Mouse (Mus musculus): ENCODE measurements around the gene Hoxd12. TPM values are rescaled to one million over a fixed set of nuclear protein-coding genes. Genes with fewer than 3 reads are reported as not detected.
A peak's percentile ranks its signal among the peaks of the same experiment; 100 is the strongest.

Hoxd12 gene
- polyA plus RNA-seq, 1 experiment from 2014 or later = 0.49 TPM

DNA sequence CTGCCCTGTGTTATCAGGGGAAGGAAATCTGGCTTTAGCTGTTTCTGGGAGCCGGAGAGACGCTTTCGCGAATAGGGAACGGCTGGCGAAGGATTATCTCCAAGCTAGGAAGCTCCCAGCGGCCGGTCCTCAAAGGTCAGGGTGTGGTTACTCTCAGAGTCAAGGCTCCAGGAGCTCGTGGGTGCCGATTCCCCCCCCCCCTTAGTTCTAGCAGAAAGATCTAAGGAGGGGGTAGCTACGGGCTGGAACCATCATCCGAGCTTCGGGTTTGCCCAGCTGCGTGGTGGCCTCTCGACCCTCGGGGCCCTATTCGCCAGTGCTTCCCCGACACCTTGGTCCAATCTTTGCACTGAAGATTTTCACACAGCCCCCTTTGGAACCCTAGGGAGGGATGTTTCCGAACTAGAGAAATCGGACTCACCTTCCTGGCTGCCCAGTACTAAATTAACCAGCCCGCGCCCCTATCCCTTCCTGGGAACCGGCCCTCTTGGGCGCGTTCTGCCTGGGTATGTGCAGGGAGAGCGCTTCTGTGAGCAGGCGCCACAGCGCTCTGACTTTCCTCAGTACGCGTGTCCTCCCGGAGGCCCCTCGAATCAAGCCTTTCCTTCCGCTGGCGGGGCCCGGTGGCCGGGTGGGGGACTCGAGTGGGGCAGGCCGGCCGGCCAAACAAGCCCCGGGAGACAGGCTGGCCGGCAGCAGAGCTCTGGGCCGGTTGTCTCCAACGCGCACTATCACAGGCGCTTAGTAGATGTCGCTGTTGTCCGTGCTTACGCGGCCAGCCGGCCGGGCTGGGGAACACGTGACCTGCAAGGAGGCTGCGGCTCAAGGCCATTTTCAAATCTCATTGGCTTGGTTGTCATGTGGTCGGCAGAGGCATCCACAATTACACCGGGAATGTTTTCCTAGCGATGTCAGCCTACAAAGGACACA lies 16.5 kb downstream of the Hoxd12 start, which contains the start of gene Hoxd10:
TSS of gene Hoxd10 (plus strand) at position 903 of the 930 bp plus-strand sequence.
- no peak within 1 kb of the TSS; the same call in 1 of the 2 replicates for H3K4me3 ChIP-seq (ENCODE audit: low read depth, low read length)
- H3K9me3 ChIP-seq (ENCODE audit: control insufficient read depth, low read length) = no peaks in the 10 kb centered on the region
- H3K9ac ChIP-seq (ENCODE audit: low read depth, low read length) = no peak within 1 kb of the TSS
- H3K4me2 ChIP-seq = peak within 1 kb of the TSS; percentile 38
- WGBS = 1% methylated on average over 56 of the region's 56 CpGs
- no peak within 1 kb of the TSS for H3K27ac ChIP-seq (ENCODE audit: low read depth, low read length)
- H3K27me3 ChIP-seq (replicated peaks; ENCODE audit: control insufficient read depth, insufficient read depth, low read length) = peaks cover 99% of the 10 kb centered on the region
- no peak for ATAC-seq (replicated peaks; ENCODE audit: low FRiP score)
- DNase-seq (ENCODE audit: low spot score) = no peak
- H3K4me1 ChIP-seq (replicated peaks; ENCODE audit: control insufficient read depth, insufficient read depth, low read length) = no peaks in the 10 kb centered on the region
- no peaks in the 10 kb centered on the region for H3K36me3 ChIP-seq (ENCODE audit: control insufficient read depth, insufficient read depth, low read length)

DNA sequence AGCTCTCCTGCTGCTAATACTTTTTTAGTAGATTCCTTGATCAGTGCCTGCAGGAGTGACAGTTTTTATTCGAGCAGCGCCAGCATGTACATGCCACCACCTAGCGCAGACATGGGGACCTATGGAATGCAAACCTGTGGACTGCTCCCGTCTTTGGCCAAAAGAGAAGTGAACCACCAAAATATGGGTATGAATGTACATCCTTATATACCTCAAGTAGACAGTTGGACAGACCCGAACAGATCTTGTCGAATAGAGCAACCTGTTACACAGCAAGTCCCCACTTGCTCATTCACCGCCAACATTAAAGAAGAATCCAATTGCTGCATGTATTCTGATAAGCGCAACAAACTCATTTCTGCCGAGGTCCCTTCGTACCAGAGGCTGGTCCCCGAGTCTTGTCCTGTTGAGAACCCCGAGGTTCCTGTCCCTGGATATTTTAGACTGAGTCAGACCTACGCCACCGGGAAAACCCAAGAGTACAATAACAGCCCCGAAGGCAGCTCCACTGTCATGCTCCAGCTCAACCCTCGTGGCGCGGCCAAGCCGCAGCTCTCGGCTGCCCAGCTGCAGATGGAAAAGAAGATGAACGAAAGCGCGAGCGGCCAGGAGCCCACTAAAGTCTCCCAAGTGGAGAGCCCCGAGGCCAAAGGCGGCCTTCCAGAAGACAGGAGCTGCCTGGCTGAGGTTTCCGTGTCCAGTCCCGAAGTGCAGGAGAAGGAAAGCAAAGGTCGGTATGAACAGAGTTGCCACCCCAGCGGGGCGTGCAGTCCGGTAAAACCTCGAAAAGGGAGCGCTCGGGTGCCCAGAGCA lies 17.4 kb downstream of the Hoxd12 start:
- no peaks in the 10 kb centered on the region for H3K4me1 ChIP-seq (replicated peaks; ENCODE audit: control insufficient read depth, insufficient read depth, low read length)
- H3K9me3 ChIP-seq (ENCODE audit: control insufficient read depth, low read length) = no peaks in the 10 kb centered on the region
- H3K27me3 ChIP-seq (replicated peaks; ENCODE audit: control insufficient read depth, insufficient read depth, low read length) = peaks cover 99% of the 10 kb centered on the region
- 5% methylated on average over 35 of the region's 35 CpGs for WGBS
- no peaks in the 10 kb centered on the region for H3K36me3 ChIP-seq (ENCODE audit: control insufficient read depth, insufficient read depth, low read length)
- H3K27ac ChIP-seq (ENCODE audit: low read depth, low read length) = no peak overlapping the region
- no peak overlapping the region for H3K4me2 ChIP-seq
- DNase-seq (ENCODE audit: low spot score) (no peak), ATAC-seq (replicated peaks; ENCODE audit: low FRiP score) (no peak)
- no peak overlapping the region for H3K9ac ChIP-seq (ENCODE audit: low read depth, low read length)
- no peak overlapping the region for H3K4me3 ChIP-seq (ENCODE audit: low read depth, low read length)

DNA sequence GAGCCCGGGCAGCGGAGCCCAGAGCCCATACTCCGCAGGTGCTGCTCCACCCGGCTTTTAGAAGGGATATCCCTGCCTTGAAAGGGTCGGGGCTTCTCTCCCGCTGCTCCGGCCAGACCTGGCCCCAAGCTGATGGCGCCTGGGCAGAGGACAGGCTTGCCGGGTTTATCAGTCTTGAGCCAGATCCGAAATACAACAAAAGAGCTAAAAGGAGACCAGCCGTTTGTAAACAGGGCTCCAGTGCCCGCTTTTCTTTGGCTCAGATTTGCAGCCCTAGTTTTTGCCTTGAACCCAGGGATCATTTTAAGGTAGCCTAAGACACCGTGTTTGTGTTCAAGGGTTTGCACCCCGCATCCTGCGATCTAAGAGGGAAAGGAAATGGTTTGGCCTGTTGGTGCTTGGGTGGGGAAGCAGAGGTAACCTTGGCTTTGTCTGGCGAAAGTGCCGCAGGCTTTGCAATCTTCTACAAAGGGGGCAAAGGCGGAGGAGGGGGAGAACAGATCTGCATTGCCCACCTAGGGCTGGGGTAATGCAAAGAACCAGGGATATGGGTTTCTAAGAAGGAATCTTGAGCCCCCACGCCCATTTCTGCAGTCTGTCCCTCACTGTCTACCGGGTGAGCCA lies 18.1 kb downstream of the Hoxd12 start:
- H3K9me3 ChIP-seq (ENCODE audit: control insufficient read depth, low read length) = no peaks in the 10 kb centered on the region
- no peak overlapping the region for H3K4me2 ChIP-seq
- ATAC-seq (replicated peaks; ENCODE audit: low FRiP score) = no peak
- no peak overlapping the region for H3K9ac ChIP-seq (ENCODE audit: low read depth, low read length)
- H3K4me3 ChIP-seq (ENCODE audit: low read depth, low read length) = no peak overlapping the region
- DNase-seq (ENCODE audit: low spot score) = no peak
- peaks cover 99% of the 10 kb centered on the region for H3K27me3 ChIP-seq (replicated peaks; ENCODE audit: control insufficient read depth, insufficient read depth, low read length)
- no peaks in the 10 kb centered on the region for H3K4me1 ChIP-seq (replicated peaks; ENCODE audit: control insufficient read depth, insufficient read depth, low read length)
- H3K36me3 ChIP-seq (ENCODE audit: control insufficient read depth, insufficient read depth, low read length) = no peaks in the 10 kb centered on the region
- no peak overlapping the region for H3K27ac ChIP-seq (ENCODE audit: low read depth, low read length)
- 2% methylated on average over 20 of the region's 20 CpGs for WGBS

DNA sequence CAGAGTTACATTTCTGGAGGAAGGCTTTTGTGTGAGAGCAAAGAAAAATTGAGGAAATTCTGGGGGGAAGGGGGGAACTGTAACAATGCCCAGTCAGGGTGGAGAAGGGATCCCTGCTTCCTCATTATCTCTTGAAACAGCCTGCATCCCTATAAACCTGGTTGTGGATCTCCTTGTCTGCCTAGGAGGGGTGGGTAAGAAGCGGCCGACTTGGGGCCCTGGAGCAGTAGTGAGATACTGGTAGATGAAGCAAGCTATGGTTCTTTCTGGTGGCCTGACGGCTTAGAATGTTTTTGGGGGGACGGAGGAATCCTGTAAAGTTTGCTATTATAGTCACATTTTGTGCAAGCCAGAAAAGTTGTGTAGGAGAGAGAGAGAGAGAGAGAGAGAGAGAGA lies 18.6 kb downstream of the Hoxd12 start:
- no peak for ATAC-seq (replicated peaks; ENCODE audit: low FRiP score)
- H3K4me2 ChIP-seq = no peak overlapping the region
- no peaks in the 10 kb centered on the region for H3K9me3 ChIP-seq (ENCODE audit: control insufficient read depth, low read length)
- no peak overlapping the region for H3K27ac ChIP-seq (ENCODE audit: low read depth, low read length)
- 10% methylated on average over 4 of the region's 4 CpGs for WGBS
- no peaks in the 10 kb centered on the region for H3K4me1 ChIP-seq (replicated peaks; ENCODE audit: control insufficient read depth, insufficient read depth, low read length)
- no peak overlapping the region for H3K9ac ChIP-seq (ENCODE audit: low read depth, low read length)
- DNase-seq (ENCODE audit: low spot score) = no peak
- no peaks in the 10 kb centered on the region for H3K36me3 ChIP-seq (ENCODE audit: control insufficient read depth, insufficient read depth, low read length)
- H3K4me3 ChIP-seq (ENCODE audit: low read depth, low read length) = no peak overlapping the region
- peaks cover 99% of the 10 kb centered on the region for H3K27me3 ChIP-seq (replicated peaks; ENCODE audit: control insufficient read depth, insufficient read depth, low read length)

DNA sequence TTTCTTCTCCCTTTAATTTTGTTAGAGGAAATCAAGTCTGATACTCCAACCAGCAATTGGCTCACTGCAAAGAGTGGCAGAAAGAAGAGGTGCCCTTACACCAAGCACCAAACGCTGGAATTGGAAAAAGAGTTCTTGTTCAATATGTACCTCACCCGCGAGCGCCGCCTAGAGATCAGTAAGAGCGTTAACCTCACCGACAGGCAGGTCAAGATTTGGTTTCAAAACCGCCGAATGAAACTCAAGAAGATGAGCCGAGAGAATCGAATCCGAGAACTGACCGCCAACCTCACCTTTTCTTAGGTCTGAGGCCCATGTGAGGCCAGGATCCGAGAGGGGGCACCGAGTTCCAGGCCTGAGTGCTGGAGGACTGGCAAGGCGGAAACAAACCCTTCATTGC lies 19.3 kb downstream of the Hoxd12 start:
- no peak overlapping the region for H3K27ac ChIP-seq (ENCODE audit: low read depth, low read length)
- H3K4me3 ChIP-seq (ENCODE audit: low read depth, low read length) = no peak overlapping the region
- no peaks in the 10 kb centered on the region for H3K4me1 ChIP-seq (replicated peaks; ENCODE audit: control insufficient read depth, insufficient read depth, low read length)
- no peak overlapping the region for H3K4me2 ChIP-seq
- WGBS = 2% methylated on average over 16 of the region's 16 CpGs
- H3K36me3 ChIP-seq (ENCODE audit: control insufficient read depth, insufficient read depth, low read length) = no peaks in the 10 kb centered on the region
- DNase-seq (ENCODE audit: low spot score) (peak; percentile 46), ATAC-seq (replicated peaks; ENCODE audit: low FRiP score) (no peak)
- H3K9me3 ChIP-seq (ENCODE audit: control insufficient read depth, low read length) = no peaks in the 10 kb centered on the region
- no peak overlapping the region for H3K9ac ChIP-seq (ENCODE audit: low read depth, low read length)
- peaks cover 99% of the 10 kb centered on the region for H3K27me3 ChIP-seq (replicated peaks; ENCODE audit: control insufficient read depth, insufficient read depth, low read length)

DNA sequence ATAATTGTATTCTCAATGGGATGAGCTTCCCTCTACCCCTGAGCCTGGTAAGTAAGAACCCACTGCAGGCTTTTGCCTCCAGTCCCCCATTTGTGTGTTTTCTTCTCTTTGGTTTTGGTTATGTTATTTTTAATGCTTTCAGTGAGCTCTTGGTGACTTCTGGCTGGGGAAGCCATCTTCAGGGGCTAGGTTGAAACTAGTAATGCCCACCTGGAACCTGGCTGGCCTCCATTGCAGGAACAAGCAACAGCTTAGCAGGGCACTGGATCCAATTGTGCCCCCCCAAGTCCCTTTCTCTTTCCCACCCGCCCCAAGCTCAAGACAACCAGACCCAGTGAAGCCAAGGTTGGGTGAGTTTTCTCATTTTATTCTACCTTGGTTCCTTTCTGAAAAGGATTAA lies 20.6 kb downstream of the Hoxd12 start:
- Histone ChIP-seq H3K9ac (ENCODE audit: low read depth, low read length) (no peak overlapping the region), H3K27ac (ENCODE audit: low read depth, low read length) (no peak overlapping the region), H3K9me3 (ENCODE audit: control insufficient read depth, low read length) (no peaks in the 10 kb centered on the region), H3K27me3 (replicated peaks; ENCODE audit: control insufficient read depth, insufficient read depth, low read length) (peaks cover 100% of the 10 kb centered on the region), H3K4me1 (replicated peaks; ENCODE audit: control insufficient read depth, insufficient read depth, low read length) (no peaks in the 10 kb centered on the region), H3K36me3 (ENCODE audit: control insufficient read depth, insufficient read depth, low read length) (no peaks in the 10 kb centered on the region), H3K4me2 (no peak overlapping the region), H3K4me3 (ENCODE audit: low read depth, low read length) (no peak overlapping the region)
- DNase-seq (ENCODE audit: low spot score) (no peak), ATAC-seq (replicated peaks; ENCODE audit: low FRiP score) (no peak)
- WGBS = 4% methylated on average over 1 of the region's 1 CpGs

DNA sequence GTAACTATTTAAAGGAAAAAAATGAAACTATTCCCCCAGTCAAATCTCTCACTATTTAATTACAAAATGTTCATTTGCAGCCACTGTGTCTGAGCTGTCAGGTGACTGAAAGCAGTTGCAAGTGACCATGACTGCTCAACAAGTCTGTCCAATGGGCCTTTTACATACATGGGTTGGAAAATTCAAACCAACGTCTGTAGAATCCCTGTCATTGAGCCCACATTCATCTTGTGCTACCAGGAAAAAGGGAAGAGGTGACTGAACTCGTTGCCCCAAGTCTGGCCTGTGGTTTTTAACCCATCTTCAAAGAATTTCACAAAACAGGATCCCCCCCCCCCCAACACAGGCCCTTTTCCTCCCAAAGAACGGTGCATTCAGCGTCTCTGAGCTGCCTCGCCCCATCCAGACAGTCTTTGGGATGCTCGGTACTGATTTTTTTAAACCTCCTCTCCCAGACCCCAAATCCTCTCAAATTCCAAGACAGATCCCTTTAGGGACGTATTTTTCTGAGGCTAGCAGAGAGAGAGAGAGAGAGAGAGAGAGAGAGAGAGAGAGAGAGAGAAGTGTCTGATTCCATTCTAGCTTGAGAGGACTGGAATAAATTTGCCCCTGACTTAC lies 21.1 kb downstream of the Hoxd12 start:
- Histone ChIP-seq H3K4me1 (replicated peaks; ENCODE audit: control insufficient read depth, insufficient read depth, low read length) (no peaks in the 10 kb centered on the region), H3K9ac (ENCODE audit: low read depth, low read length) (no peak overlapping the region), H3K9me3 (ENCODE audit: control insufficient read depth, low read length) (no peaks in the 10 kb centered on the region), H3K36me3 (ENCODE audit: control insufficient read depth, insufficient read depth, low read length) (no peaks in the 10 kb centered on the region), H3K27ac (ENCODE audit: low read depth, low read length) (no peak overlapping the region), H3K4me2 (no peak overlapping the region), H3K4me3 (ENCODE audit: low read depth, low read length) (no peak overlapping the region), H3K27me3 (replicated peaks; ENCODE audit: control insufficient read depth, insufficient read depth, low read length) (peaks cover 100% of the 10 kb centered on the region)
- ATAC-seq (replicated peaks; ENCODE audit: low FRiP score) = no peak
- peak; percentile 30 for DNase-seq (ENCODE audit: low spot score)
- WGBS = 10% methylated on average over 7 of the region's 7 CpGs

All from liver, embryonic 11.5 days (tissue).